Mouse (Mus musculus) small intestine, adult 2 months (tissue): ENCODE results near the gene Fbln1. TPM values are rescaled to one million over a fixed set of nuclear protein-coding genes. Genes with fewer than 3 reads are reported as not detected.

Source experiments
- H3K27ac ChIP-seq: fragments of 200-500 bp; 2 replicates; pipeline ENCODE4 v1.5.1; 2012; ENCODE audit warnings: low read depth, low read length, control low read depth, inconsistent platforms; ENCODE audit not compliant: insufficient read depth
- H3K27me3 ChIP-seq: fragments of 200-500 bp; 2 replicates; pipeline ENCODE4 v1.6.1; 2012; ENCODE audit warnings: mild to moderate bottlenecking, moderate library complexity, low read length, inconsistent platforms; ENCODE audit not compliant: control insufficient read depth, insufficient read depth
- H3K36me3 ChIP-seq: fragments of 200-500 bp; 2 replicates; pipeline ENCODE4 v1.6.1; 2012; ENCODE audit warnings: mild to moderate bottlenecking, low read length, control low read depth, inconsistent platforms; ENCODE audit not compliant: control insufficient read depth, insufficient read depth
- H3K4me1 ChIP-seq: fragments of 200-500 bp; 2 replicates; pipeline ENCODE4 v1.6.1; 2012; ENCODE audit warnings: low read length, inconsistent platforms, mixed read lengths; ENCODE audit not compliant: control insufficient read depth, insufficient read depth, insufficient read length
- H3K4me3 ChIP-seq: fragments of 200-500 bp; 2 replicates; pipeline ENCODE4 v1.5.1; 2012; ENCODE audit warnings: low read depth, mild to moderate bottlenecking, control low read depth, inconsistent platforms, low read length, moderate library complexity
- CTCF ChIP-seq: fragments of 200-500 bp; IDR thresholded peaks from 2 replicates; pipeline ENCODE4 v1.5.1; 2012; ENCODE audit warnings: low read depth, mild to moderate bottlenecking, control low read depth, inconsistent platforms, low read length, moderate library complexity, mixed read lengths; ENCODE audit not compliant: insufficient replicate concordance, insufficient read length; ENCODE audit errors: extremely low read depth
- POLR2A ChIP-seq: fragments of 200-500 bp; IDR thresholded peaks from 2 replicates; pipeline ENCODE4 v1.6.1; 2012; ENCODE audit warnings: low read depth, mild to moderate bottlenecking, control low read depth, inconsistent platforms, low read length, moderate library complexity
- WGBS: fragments of 180-500 bp; shearing (Covaris S2); methylation state at CpG from one replicate; pipeline ENCODE4 v1.1.7; 2018; 5-methylcytosine and 5-hydroxymethylcytosine counted together
- polyA plus RNA-seq: library from polyadenylated mRNA; depleted of rRNA; stranded (reverse); fragments of >200 nt; gene quantifications from 2 replicates; pipeline ENCODE4 v1.2.3, GENCODE M21; 2012; rRNA removed

Gene Fbln1
- 139 and 456 TPM in 2 replicates for polyA plus RNA-seq

GRCm38 (mm10) chr15:85205792-85206702, at the start of gene Fbln1:
Gene Fbln1, plus strand, starts transcription at chr15:85205949.
- TF ChIP-seq POLR2A (no peak), CTCF (no peak)
- H3K27me3 ChIP-seq = no peaks in the 10 kb centered on the region
- WGBS = 1% methylated on average over 64 of the region's 64 CpGs
- peak within 1 kb of the TSS; percentile 75 for H3K4me3 ChIP-seq
- peak within 1 kb of the TSS; percentile 71 for H3K27ac ChIP-seq
- peaks cover 1% of the 10 kb centered on the region; the same call in 1 of the 2 replicates for H3K36me3 ChIP-seq
- H3K4me1 ChIP-seq = peaks cover 18% of the 10 kb centered on the region

- H3K27ac ChIP-seq = no peak overlapping the region
- TF ChIP-seq POLR2A (no peak), CTCF (no peak)
- H3K4me1 ChIP-seq = peaks cover 2% of the 10 kb centered on the region; the same call in 1 of the 2 replicates
- no peak overlapping the region for H3K4me3 ChIP-seq
- no peaks in the 10 kb centered on the region for H3K36me3 ChIP-seq
- no peaks in the 10 kb centered on the region for H3K27me3 ChIP-seq
- 71% methylated on average over 4 of the region's 4 CpGs for whole genome bisulfite sequencing
These were observed 49.6 kb upstream of the Fbln1 start for GRCm38 (mm10) chr15:85156198-85156597.

GRCm38 (mm10) chr15:85161416-85161815, 44.3 kb upstream of the Fbln1 start:
- Histone ChIP-seq H3K36me3 (no peaks in the 10 kb centered on the region), H3K27me3 (no peaks in the 10 kb centered on the region), H3K4me3 (no peak overlapping the region), H3K4me1 (peaks cover 6% of the 10 kb centered on the region), H3K27ac (peak overlapping the region; percentile 79)
- TF ChIP-seq POLR2A = no peak
- TF ChIP-seq CTCF = no peak

- TF ChIP-seq POLR2A (no peak), CTCF (no peak)
- Histone ChIP-seq H3K4me1 (peaks cover 10% of the 10 kb centered on the region), H3K27ac (0 out of 2 replicates have a peak overlapping the region, but pooled peaks have one; percentile 0), H3K27me3 (no peaks in the 10 kb centered on the region), H3K4me3 (no peak overlapping the region), H3K36me3 (no peaks in the 10 kb centered on the region)
- WGBS = 62% methylated on average over 21 of the region's 21 CpGs
These were observed 42.8 kb upstream of the Fbln1 start for GRCm38 (mm10) chr15:85162693-85163663.

GRCm38 (mm10) chr15:85166433-85166933, 39.3 kb upstream of the Fbln1 start:
- 67% methylated on average over 11 of the region's 11 CpGs for WGBS
- H3K4me1 ChIP-seq = peaks cover 10% of the 10 kb centered on the region
- no peaks in the 10 kb centered on the region for H3K36me3 ChIP-seq
- no peak overlapping the region for H3K27ac ChIP-seq
- no peak overlapping the region for H3K4me3 ChIP-seq
- TF ChIP-seq POLR2A = no peak
- no peak for TF ChIP-seq CTCF
- no peaks in the 10 kb centered on the region for H3K27me3 ChIP-seq

GRCm38 (mm10) chr15:85167086-85167679, 38.6 kb upstream of the Fbln1 start:
- WGBS = 58% methylated on average over 12 of the region's 12 CpGs
- TF ChIP-seq POLR2A = no peak
- no peak for TF ChIP-seq CTCF
- Histone ChIP-seq H3K4me3 (no peak overlapping the region), H3K27ac (no peak overlapping the region), H3K36me3 (no peaks in the 10 kb centered on the region), H3K4me1 (peaks cover 8% of the 10 kb centered on the region), H3K27me3 (no peaks in the 10 kb centered on the region)
